Mouse (Mus musculus): ENCODE data around the gene Slc35b2. TPM values are rescaled to one million over a fixed set of nuclear protein-coding genes. Genes with fewer than 3 reads are reported as not detected.

Gene Slc35b2
- polyA plus RNA-seq, 1 experiment, result 105 TPM

GRCm38 (mm10) chr17:45584096-45584896, 20.6 kb downstream of the Slc35b2 start:
- no peak for DNase-seq (ENCODE audit: low read depth)

GRCm38 (mm10) chr17:45584939-45585678, 21.4 kb downstream of the Slc35b2 start:
- DNase-seq (ENCODE audit: low read depth), result no peak

GRCm38 (mm10) chr17:45585725-45586448, 22.2 kb downstream of the Slc35b2 start:
- no peak for DNase-seq (ENCODE audit: low read depth)

DNA sequence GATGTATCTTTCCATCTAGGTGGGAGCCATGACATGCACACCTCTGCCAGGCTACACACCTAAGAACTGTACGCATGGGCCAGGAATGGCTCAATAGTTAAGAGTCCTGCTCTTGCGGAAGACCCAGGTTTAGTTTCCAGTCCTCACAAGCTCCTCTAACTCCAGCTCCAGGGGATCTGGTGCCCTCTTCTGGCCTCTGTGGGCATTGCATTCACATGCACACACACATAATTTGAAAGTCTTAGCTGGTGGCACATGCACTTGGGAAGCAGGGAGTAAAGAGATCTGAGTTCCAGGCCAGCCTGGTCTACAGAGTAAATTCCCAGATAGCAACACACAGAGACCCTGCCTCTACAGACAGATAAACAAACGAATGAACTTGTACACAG, 22.8 kb downstream of the Slc35b2 start:
- DNase-seq (ENCODE audit: low read depth), result no peak

- DNase-seq (ENCODE audit: low read depth), result no peak
These were observed 24.7 kb downstream of the Slc35b2 start for GRCm38 (mm10) chr17:45588370-45588769.

DNA sequence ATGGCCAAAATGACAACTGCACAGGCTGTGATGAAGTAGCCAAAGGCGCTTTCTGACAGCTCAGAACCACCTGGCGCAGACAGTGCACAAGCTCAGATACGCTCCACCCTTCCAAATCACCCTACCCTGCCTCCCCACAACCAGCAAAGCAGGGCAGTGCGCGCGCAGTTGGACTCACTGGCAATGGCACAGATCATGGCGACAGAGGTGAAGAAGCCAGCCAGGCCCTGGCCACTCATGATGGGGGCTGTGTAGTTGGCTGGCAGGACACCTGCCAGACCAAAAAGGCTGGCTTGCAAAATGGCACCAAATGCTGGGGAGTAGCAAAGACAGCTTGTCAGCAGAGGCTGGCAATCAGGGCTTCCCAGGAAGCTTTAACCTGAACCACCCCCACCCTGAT, 25.6 kb downstream of the Slc35b2 start:
- no peak for DNase-seq (ENCODE audit: low read depth)

DNA sequence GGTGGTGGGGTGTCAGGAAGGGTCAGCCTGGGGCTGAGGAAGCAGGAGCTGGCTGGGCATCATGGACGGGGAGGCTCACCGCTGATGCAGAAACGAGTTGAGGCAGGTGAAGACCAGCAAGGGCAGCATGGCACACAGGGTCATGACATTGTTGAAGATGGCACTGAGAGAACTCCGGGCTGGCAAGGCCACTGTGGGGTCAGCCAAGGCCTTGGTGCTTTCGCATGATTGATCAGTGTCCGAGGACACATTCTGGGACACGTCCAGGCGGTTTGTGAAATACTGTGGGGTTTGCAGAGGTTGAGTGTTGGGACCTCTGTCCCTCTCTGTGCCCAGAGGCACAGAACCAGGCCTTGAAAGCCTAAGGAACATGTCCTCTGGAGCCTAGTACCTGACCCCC, 26.2 kb downstream of the Slc35b2 start:
- DNase-seq (ENCODE audit: low read depth), result no peak

DNA sequence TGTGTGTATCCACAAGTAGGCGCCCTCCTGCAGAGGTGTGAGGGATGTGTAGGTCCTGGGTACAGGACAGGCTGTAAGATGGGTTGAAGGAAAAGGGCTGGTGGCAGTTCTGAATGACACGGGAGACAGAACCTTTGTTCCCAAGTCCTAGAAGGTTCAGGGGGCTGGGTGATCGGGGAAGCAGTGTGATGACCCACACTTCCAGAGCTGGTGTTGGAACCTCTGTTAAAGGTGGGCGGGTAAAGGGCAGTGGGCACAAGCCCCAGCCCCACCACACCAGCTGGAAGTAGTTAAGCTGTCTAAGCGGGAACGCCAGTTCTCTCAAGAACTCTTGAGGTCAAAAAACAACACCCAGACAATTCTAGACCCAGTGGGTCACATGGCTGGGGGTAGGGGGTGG, 26.7 kb downstream of the Slc35b2 start:
- no peak for DNase-seq (ENCODE audit: low read depth)

GRCm38 (mm10) chr17:45591701-45592605, 28.3 kb downstream of the Slc35b2 start:
- DNase-seq (ENCODE audit: low read depth), result no peak

- no peak for DNase-seq (ENCODE audit: low read depth)
These were observed 29.1 kb downstream of the Slc35b2 start for GRCm38 (mm10) chr17:45592606-45593431.

- no peak for DNase-seq (ENCODE audit: low read depth)
These were observed 29.8 kb downstream of the Slc35b2 start for GRCm38 (mm10) chr17:45593479-45593878.

- no peak for DNase-seq (ENCODE audit: low read depth)
These were observed 30.5 kb downstream of the Slc35b2 start for GRCm38 (mm10) chr17:45594195-45594594.

DNA sequence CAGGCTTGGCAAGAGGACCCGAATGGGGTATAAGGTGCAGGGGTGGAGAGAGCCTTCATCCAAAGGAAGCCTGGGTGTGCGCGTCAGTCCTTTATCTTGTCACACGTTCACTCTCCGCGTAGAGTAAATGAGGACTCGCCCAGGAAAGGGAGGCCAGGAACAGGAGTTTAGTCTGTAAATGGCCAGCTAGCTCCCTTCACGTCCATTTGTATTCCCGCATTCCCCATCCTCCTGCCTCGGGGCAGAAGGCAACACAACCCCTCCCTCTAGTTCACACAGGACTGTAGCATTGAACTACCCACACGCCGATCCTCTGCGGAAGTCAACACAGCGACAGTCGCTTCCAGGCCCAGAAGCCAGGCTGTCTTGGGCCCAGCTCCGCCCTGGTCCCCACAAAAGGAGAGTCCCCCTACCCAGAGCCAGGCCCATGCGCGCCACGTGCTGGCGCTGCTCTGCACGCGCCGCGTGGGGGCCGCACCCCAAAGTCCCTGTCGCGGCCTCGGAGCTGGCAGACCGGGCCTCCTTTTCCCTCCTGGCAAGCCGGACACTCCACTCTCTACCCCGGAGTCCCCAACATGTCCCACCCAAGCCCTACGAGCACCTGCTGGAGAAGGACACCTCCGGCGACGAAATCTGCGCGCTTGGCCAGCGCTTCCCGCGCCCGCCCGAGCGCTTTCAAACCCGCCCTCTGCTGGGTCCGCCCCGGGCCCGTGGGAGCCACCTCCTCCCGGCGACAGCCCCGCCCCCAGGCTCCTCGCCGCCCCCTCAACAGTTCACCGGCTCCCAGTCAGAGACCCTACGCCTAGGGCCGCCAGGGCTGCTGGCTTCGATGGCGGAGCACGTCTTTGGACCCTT, 31.4 kb downstream of the Slc35b2 start:
- DNase-seq (ENCODE audit: low read depth), result no peak

- DNase-seq (ENCODE audit: low read depth), result no peak
These were observed 32.2 kb downstream of the Slc35b2 start for GRCm38 (mm10) chr17:45595736-45596390.

GRCm38 (mm10) chr17:45596631-45597396, 33.1 kb downstream of the Slc35b2 start:
- DNase-seq (ENCODE audit: low read depth), result no peak

GRCm38 (mm10) chr17:45597787-45598186, 34.1 kb downstream of the Slc35b2 start:
- DNase-seq (ENCODE audit: low read depth), result no peak

GRCm38 (mm10) chr17:45598376-45598775, 34.7 kb downstream of the Slc35b2 start:
- no peak for DNase-seq (ENCODE audit: low read depth)

DNA sequence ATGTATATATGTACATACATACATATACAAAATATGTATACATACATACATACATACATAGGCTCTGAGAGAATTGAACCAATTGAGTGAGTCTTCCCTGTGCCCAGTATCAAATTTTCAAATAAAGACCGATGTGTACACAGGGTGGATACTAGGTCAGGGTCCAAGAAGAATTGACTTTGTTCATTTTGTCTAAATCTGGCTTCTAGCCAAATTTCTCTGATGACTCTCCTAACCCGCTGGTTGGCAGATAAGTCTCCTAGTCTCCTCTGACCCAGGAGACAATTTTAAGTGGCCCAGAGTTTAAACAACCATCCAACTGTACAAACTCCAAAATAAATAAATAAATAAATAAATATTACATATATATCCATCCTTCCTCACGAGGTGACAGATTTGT, 35.2 kb downstream of the Slc35b2 start:
- no peak for DNase-seq (ENCODE audit: low read depth)
